Mouse (Mus musculus) G1E (cell line): ENCODE measurements around the gene Zzz3. TPM values are rescaled to one million over a fixed set of nuclear protein-coding genes. Genes with fewer than 3 reads are reported as not detected.

ENCODE experiments used
- ATAC-seq: 2 replicates; pipeline ENCODE4 v1.8.0; 2016; ENCODE audit warnings: mild to moderate bottlenecking; ENCODE audit not compliant: insufficient number of reproducible peaks, poor library complexity, low FRiP score, severe bottlenecking; ENCODE audit errors: extremely low read depth
- DNase-seq: peaks from one replicate; pipeline ENCODE4 v3.0.0; 2012; ENCODE audit warnings: low spot score
- H3K27me3 ChIP-seq: 2 replicates; pipeline ENCODE4 v1.6.1; 2012; ENCODE audit warnings: mild to moderate bottlenecking, low read length, inconsistent platforms; ENCODE audit not compliant: insufficient read depth
- H3K36me3 ChIP-seq: replicated peaks from 2 replicates; pipeline ENCODE3; 2012; ENCODE audit warnings: mild to moderate bottlenecking, inconsistent platforms
- H3K4me1 ChIP-seq: 2 replicates; pipeline ENCODE4 v1.6.1; 2012; ENCODE audit warnings: low read depth, low read length, inconsistent platforms, mixed read lengths; ENCODE audit not compliant: insufficient read depth
- H3K4me3 ChIP-seq: 2 replicates; pipeline ENCODE4 v1.5.1; 2012; ENCODE audit warnings: low read depth, mild to moderate bottlenecking, inconsistent platforms, low read length, moderate library complexity, mixed read lengths
- H3K9me3 ChIP-seq: replicated peaks from 2 replicates; pipeline ENCODE4 v1.6.1; 2012; ENCODE audit warnings: inconsistent platforms
- CTCF ChIP-seq: IDR thresholded peaks from 2 replicates; pipeline ENCODE4 v1.5.1; 2012; ENCODE audit warnings: low read depth, low read length, inconsistent platforms, mixed read lengths
- GATA1 ChIP-seq: IDR thresholded peaks from 2 replicates; pipeline ENCODE4 v1.6.1; 2012; ENCODE audit warnings: borderline replicate concordance, low read length, inconsistent platforms, mixed read lengths
- GATA2 ChIP-seq: IDR thresholded peaks from 2 replicates; pipeline ENCODE4 v1.6.1; 2012; ENCODE audit warnings: low read depth, low read length, inconsistent platforms, borderline replicate concordance
- POLR2AphosphoS5 ChIP-seq: IDR thresholded peaks from 2 replicates; pipeline ENCODE4 v1.6.1; 2012; ENCODE audit warnings: low read depth, low read length, inconsistent platforms; ENCODE audit not compliant: insufficient replicate concordance
- TAL1 ChIP-seq: conservative IDR thresholded peaks from 2 replicates; pipeline ENCODE4 v1.6.1; 2012; ENCODE audit warnings: low read depth, low read length, inconsistent platforms, mixed read lengths
- polyA plus RNA-seq: library from polyadenylated mRNA; stranded (reverse); fragments of >175 nt; gene quantifications from 2 replicates; pipeline ENCODE4 v1.2.3, GENCODE M21; 2012
- total RNA-seq, 2 experiments: library from RNA; stranded (forward) in 1 of 2; stranded (reverse) in 1 of 2; fragments of 200-1000 nt in 1 of 2; fragments of >200 nt in 1 of 2; fragmentation: Nextera tagmentation in 1 of 2; gene quantifications; 2 replicates each; pipeline ENCODE4 v1.2.3; 2014 to 2017

Gene Zzz3
- total and polyA plus RNA-seq, 3 experiments = 14.3 to 85.5 (median 64.4) TPM

DNA sequence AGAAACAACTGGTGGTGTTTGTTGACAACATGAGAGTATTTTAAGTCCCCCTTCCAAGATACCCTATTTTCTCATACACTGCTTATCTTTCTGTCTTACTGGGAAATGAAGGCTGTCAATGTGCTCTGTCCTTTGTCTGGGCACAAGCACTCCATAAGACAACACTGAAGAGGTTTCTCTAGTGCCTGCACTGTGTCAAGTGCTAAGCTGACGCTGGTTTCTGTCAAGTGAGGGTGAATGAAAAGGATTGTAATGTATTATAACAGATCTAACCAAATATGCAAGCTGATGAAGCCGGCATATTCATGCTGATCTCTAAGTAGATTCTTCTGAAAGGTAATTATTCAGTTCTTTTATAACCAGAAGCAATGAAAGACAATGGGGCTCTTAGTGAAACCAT lies 98.5 kb downstream of the Zzz3 start:
- ATAC-seq (no peak), DNase-seq (no peak)
- Histone ChIP-seq H3K9me3 (no peaks in the 10 kb centered on the region), H3K4me1 (no peaks in the 10 kb centered on the region), H3K4me3 (no peak overlapping the region), H3K36me3 (no peaks in the 10 kb centered on the region), H3K27me3 (peaks cover 25% of the 10 kb centered on the region)
- TF ChIP-seq TAL1 = no peak
- no peak for TF ChIP-seq POLR2AphosphoS5
- TF ChIP-seq GATA1 = no peak
- TF ChIP-seq CTCF = no peak
- no peak for TF ChIP-seq GATA2

DNA sequence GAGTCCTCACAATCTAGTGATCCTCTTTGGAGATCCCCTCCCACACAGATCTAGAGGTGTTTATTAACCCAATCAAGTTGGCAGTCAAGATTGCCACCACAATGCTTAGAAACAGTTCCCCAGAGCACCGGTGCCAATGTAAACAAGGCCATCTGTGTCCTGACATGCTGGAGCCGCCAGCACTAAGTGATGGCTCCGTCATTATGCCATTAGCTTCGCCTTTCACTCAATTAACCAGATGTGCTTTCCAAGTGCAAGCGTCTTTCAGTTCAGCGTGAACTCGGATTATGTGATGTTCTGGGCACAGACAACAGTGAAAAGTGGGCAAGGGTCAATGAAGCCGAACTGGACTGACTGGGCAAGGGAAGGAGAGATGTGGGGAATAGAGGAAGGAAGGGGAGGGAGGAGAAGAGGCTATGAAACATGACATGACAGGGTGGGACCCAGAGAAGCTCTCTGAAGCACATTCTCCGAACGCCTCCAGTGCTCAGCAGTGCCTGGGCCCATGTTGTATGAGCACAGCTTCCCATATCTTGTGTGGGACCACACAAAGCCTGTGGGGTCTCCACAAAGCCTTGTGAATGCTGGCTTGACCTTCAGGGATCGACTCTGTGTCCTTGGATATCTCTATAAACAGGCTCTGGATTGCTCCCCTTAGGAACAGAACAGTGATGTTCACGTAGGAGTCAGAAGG lies 99.5 kb downstream of the Zzz3 start:
- ATAC-seq = no peak
- H3K4me1 ChIP-seq = no peaks in the 10 kb centered on the region

DNA sequence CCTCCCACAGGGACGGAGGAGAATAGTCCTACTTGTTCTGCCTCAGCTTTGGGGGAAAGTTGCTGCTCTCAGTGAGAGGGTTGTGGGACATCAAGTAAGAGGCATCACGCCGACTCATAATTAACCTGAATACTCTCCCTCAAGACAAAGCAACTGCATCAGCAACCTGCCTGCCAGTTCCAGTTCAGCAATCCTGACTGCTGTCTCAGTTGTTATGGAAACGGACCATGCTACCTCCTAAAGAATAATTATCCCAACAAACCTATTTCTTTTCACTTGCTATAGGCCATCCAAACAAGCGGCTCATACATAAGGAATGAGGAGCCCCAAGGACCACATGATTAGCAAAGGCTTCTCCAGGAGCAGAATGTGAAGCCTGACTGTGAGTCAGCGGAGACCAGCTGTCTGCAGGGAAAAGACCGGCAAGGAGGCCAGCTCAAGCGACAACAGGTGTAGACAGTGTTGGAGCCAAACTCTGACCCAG lies 100.2 kb downstream of the Zzz3 start:
- Histone ChIP-seq H3K36me3 (no peaks in the 10 kb centered on the region), H3K9me3 (no peaks in the 10 kb centered on the region), H3K4me1 (no peaks in the 10 kb centered on the region), H3K4me3 (no peak overlapping the region), H3K27me3 (peaks cover 16% of the 10 kb centered on the region)
- DNase-seq (no peak), ATAC-seq (no peak)
- TF ChIP-seq TAL1 = no peak
- TF ChIP-seq POLR2AphosphoS5 = no peak
- no peak for TF ChIP-seq GATA1

More for the DNA sequence above, 99.5 kb downstream of the Zzz3 start:
- TF ChIP-seq TAL1 = no peak
- no peak for TF ChIP-seq POLR2AphosphoS5
- TF ChIP-seq CTCF = no peak
- TF ChIP-seq GATA1 = no peak
- no peak for TF ChIP-seq GATA2
- Histone ChIP-seq H3K9me3 (no peaks in the 10 kb centered on the region), H3K36me3 (no peaks in the 10 kb centered on the region), H3K27me3 (peaks cover 20% of the 10 kb centered on the region), H3K4me3 (no peak overlapping the region)
- DNase-seq = no peak

DNA sequence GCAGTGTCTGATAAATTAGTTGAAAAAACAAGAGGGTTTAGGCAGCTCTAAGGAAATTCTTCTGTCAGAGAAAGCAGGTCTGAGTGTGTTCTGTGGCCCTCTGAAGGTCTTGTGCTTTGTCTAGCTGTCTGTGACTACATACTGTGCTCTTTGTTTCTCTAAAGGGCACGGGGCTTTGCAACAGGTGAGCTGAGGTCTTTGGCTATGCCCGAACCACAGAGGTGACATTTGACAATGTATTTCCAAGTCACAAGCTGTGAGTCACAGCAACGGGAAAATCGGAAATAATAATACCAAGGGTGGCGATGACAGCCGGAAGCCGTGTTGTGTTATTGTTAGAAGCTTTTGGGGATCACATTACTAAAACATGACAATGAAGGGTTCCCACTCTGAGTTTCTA lies 101.8 kb downstream of the Zzz3 start:
- Histone ChIP-seq H3K9me3 (no peaks in the 10 kb centered on the region), H3K4me3 (no peak overlapping the region), H3K4me1 (no peaks in the 10 kb centered on the region), H3K27me3 (peaks cover 16% of the 10 kb centered on the region), H3K36me3 (no peaks in the 10 kb centered on the region)
- DNase-seq (no peak), ATAC-seq (no peak)
- TF ChIP-seq CTCF = no peak
- no peak for TF ChIP-seq POLR2AphosphoS5
- TF ChIP-seq GATA1 = no peak
- no peak for TF ChIP-seq GATA2
- TF ChIP-seq TAL1 = no peak

DNA sequence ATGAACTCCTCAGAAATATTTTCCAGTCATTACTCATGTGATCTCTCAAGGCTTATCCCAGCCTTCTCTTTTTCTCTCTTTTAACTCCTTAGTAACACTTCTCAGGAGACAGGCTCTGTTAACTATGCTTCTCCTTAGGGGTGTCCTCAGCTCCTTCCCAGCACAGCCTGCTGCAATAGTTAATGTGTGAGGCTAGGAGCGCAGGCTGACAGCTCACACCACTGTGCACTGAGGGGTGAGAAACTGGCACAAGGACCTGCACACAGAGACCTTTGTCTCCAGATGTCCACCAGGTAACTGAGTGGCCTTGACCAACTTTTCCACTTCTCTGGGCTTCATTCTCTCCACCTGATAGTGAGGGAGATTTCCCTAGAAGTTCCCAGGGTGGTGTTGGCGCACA lies 102.6 kb downstream of the Zzz3 start:
- Histone ChIP-seq H3K36me3 (no peaks in the 10 kb centered on the region), H3K4me3 (no peak overlapping the region), H3K27me3 (peaks cover 10% of the 10 kb centered on the region), H3K4me1 (no peaks in the 10 kb centered on the region), H3K9me3 (no peaks in the 10 kb centered on the region)
- ATAC-seq (no peak), DNase-seq (no peak)
- no peak for TF ChIP-seq TAL1

DNA sequence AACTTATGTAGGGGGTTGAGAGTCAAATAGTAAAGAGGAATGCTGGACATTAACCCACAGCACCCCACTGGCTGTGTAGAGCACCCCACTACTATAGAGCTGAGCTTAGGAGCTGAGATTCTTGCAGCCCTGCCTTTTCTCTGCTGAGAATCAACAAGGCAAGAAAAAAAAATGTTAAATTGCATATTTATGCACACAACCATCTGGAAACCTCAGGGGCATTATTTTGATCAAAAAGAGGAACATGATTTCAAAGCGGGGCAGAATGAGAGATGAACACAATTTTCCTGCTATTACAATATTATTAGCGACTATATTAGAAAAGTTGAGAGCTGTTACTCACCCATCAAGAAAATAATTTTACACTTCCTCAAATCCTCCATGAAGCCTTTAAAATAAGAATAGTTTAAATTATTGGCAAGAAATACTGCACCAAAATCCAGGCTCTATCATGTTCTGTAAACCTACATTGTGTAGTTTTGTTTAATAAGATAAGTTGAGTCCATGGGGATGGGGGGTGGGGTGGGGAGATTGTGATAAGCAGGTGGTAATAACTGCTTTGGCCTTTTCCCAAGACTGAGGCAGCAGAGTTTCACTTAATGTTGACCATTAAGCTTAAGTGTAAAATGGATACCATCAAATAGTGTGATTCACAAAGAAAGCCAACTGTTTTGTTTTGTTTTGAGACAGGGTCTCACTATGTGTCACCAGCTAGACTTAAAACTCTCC lies 103.9 kb downstream of the Zzz3 start:
- H3K4me1 ChIP-seq = no peaks in the 10 kb centered on the region
- DNase-seq = no peak
- H3K4me3 ChIP-seq = no peak overlapping the region
- no peak for ATAC-seq
- TF ChIP-seq GATA1 = no peak
- peaks cover 9% of the 10 kb centered on the region for H3K27me3 ChIP-seq
- no peaks in the 10 kb centered on the region for H3K36me3 ChIP-seq
- H3K9me3 ChIP-seq = no peaks in the 10 kb centered on the region

DNA sequence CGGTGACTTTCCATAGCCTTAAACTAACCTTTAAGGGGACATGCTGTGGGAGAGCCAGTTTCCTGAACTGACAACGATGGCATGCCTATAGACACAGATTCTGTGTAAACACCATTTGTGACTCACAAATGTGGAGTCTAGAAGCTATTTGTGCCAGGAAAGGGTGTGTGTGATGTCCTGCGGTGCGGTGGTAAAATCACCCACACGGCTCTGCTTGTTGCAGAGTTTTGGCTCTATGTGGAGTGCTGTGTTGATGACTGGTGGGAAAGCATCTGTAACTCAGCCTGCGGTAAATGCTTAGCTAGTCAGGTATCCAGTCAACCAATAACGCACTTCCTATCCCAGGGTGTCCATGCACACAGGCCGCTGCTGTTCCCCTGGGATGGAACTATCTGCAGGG lies 112.6 kb downstream of the Zzz3 start:
- no peak for TF ChIP-seq GATA2
- no peak for TF ChIP-seq GATA1
- TF ChIP-seq POLR2AphosphoS5 = no peak
- TF ChIP-seq TAL1 = no peak
- TF ChIP-seq CTCF = no peak
- no peak overlapping the region for H3K4me3 ChIP-seq

More for the DNA sequence above, 112.6 kb downstream of the Zzz3 start:
- ATAC-seq (no peak), DNase-seq (no peak)
- Histone ChIP-seq H3K36me3 (no peaks in the 10 kb centered on the region), H3K4me1 (no peaks in the 10 kb centered on the region), H3K27me3 (peaks cover 4% of the 10 kb centered on the region; the same call in 1 of the 2 replicates), H3K9me3 (no peaks in the 10 kb centered on the region)
